Mouse (Mus musculus) ES-E14 (cell line): Measurements from ENCODE around the gene Slc29a3.

Experiments
- CHD2 ChIP-seq: IDR thresholded peaks from 2 replicates; pipeline ENCODE4 v1.6.1; 2014; ENCODE audit warnings: mild to moderate bottlenecking, low read depth, low read length, inconsistent platforms
- HCFC1 ChIP-seq: IDR thresholded peaks from 2 replicates; pipeline ENCODE4 v1.6.1; 2012; ENCODE audit warnings: low read length, inconsistent platforms, borderline replicate concordance; ENCODE audit not compliant: insufficient read depth
- MAFK ChIP-seq: IDR thresholded peaks from 2 replicates; pipeline ENCODE4 v1.6.1; 2014; ENCODE audit warnings: mild to moderate bottlenecking, low read depth, low read length, inconsistent platforms; ENCODE audit not compliant: insufficient read depth
- ZC3H11A ChIP-seq: IDR thresholded peaks from 2 replicates; pipeline ENCODE4 v1.6.1; 2012; ENCODE audit warnings: low read depth, mild to moderate bottlenecking, inconsistent platforms, low read length, borderline replicate concordance
- ZNF384 ChIP-seq: IDR thresholded peaks from 2 replicates; pipeline ENCODE4 v1.6.1; 2012; ENCODE audit warnings: low read depth, low read length, inconsistent platforms

GRCm38 (mm10) chr10:60762126-60762525 is 9.5 kb upstream of the Slc29a3 start:
- no peak for TF ChIP-seq MAFK
- no peak for TF ChIP-seq ZC3H11A
- TF ChIP-seq ZNF384, result no peak
- TF ChIP-seq HCFC1, result no peak
- TF ChIP-seq CHD2, result no peak
